Comparison of ENCODE assay signal across 21 mouse cellular contexts in the genomic region with DNA sequence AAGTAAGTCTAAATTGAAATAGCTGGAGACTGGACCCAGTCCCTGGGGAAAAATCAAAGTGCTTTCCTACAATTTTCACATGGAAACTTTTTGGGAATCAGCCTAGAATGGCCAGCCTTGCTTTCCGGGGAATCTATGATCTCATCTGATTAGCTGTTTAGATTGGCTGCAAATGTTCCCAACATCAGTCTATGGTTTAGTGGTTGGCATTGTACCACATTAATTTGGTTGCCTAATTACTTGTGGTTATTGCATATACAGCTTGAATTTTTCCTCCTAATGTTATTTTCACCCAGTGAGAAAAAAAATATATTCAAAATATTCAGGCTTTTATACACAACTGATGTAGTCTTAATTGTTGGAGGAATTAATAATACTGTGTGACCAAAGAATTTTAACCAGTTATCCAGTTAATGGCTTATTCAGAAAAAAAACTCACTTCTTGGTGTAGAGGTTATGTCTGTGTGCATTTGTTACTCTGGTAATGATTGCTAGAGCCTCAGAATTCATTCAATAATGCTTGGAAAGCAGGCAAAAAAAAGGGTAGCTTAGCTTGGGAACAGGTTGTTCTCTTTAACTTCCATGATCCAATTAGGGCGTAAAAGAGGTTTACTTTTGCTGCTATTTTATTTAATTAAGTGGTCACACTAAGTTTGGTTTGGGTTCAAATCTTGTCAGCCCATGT.
DNase-seq lines count a peak whose midpoint lies in the region; ATAC-seq and TF ChIP-seq lines count a peak whose summit lies in the region.
"Had no signal": no experiment of that assay in that cellular context is flagged by ENCODE, and none has a peak within 500 bp of the region (broad histone marks: within the 10 kb centered on the region; RNA-seq: fewer than 3 reads in every experiment).

No protein-coding gene starts in this region.

- no peak overlapping the region for H3K4me2 ChIP-seq in forebrain, embryonic 14.5 days (ENCODE audit: low read length)
- no peak overlapping the region for H3K4me2 ChIP-seq in forebrain, embryonic 11.5 days (ENCODE audit: low read depth, low read length, severe bottlenecking)
- H3K4me2 ChIP-seq in hindbrain, postnatal 0 days (ENCODE audit: low read depth, low read length) = no peak overlapping the region
- H3K4me2 ChIP-seq in lung, postnatal 0 days (replicated peaks; ENCODE audit: low read depth, low read length) = no peak overlapping the region
- no peak overlapping the region for H3K4me2 ChIP-seq in myocyte (ENCODE audit: low read depth)
- H3K4me2 ChIP-seq: heart, embryonic 12.5 days; limb, embryonic 12.5 days; liver, embryonic 12.5 days had no signal

- TF ChIP-seq POLR2A in myocyte (IDR thresholded peaks at IDR 0.05; ENCODE audit: insufficient read length, low read depth) = no peak

- no peak overlapping the region for H3ac ChIP-seq in myocyte (ENCODE audit: control insufficient read depth, insufficient read length)

- TF ChIP-seq EP300 in lung, postnatal 0 days (IDR thresholded peaks at IDR 0.05) = no peak

- H3K79me2 ChIP-seq in myocyte (ENCODE audit: control insufficient read depth, insufficient read depth) = no peaks in the 10 kb centered on the region

- H3K27ac ChIP-seq in forebrain, embryonic 14.5 days (ENCODE audit: low read depth, low read length) = no peak overlapping the region
- H3K27ac ChIP-seq in forebrain, embryonic 11.5 days (ENCODE audit: low read depth, low read length) = no peak overlapping the region
- no peak overlapping the region for H3K27ac ChIP-seq in hindbrain, postnatal 0 days
- H3K27ac ChIP-seq in hindbrain, embryonic 10.5 days = no peak overlapping the region
- H3K27ac ChIP-seq in lung, postnatal 0 days (ENCODE audit: low read length) = no peak overlapping the region
- H3K27ac ChIP-seq: limb, embryonic 12.5 days; liver, embryonic 12.5 days; midbrain, embryonic 10.5 days; stomach, postnatal 0 days had no signal

- 35% methylated on average over 2 of the region's 2 CpGs for WGBS in forebrain, embryonic 14.5 days
- WGBS in forebrain, embryonic 11.5 days = 71% methylated on average over 2 of the region's 2 CpGs
- WGBS in hindbrain, postnatal 0 days = 69% methylated on average over 2 of the region's 2 CpGs
- 85% methylated on average over 2 of the region's 2 CpGs for WGBS in hindbrain, embryonic 10.5 days
- 65% methylated on average over 2 of the region's 2 CpGs for WGBS in lung, postnatal 0 days

- no peak overlapping the region for H3K9ac ChIP-seq in forebrain, embryonic 14.5 days (ENCODE audit: low read length)
- no peak overlapping the region for H3K9ac ChIP-seq in forebrain, embryonic 11.5 days (ENCODE audit: low read length)
- no peak overlapping the region for H3K9ac ChIP-seq in hindbrain, postnatal 0 days (replicated peaks; ENCODE audit: low read length)
- H3K9ac ChIP-seq in lung, postnatal 0 days (replicated peaks; ENCODE audit: low read depth) = no peak overlapping the region
- H3K9ac ChIP-seq: heart, embryonic 12.5 days; limb, embryonic 12.5 days; liver, embryonic 12.5 days had no signal

- no peaks in the 10 kb centered on the region for H3K4me1 ChIP-seq in forebrain, embryonic 14.5 days (ENCODE audit: control insufficient read depth, insufficient read depth, low read length)
- no peaks in the 10 kb centered on the region for H3K4me1 ChIP-seq in forebrain, embryonic 11.5 days (replicated peaks; ENCODE audit: control insufficient read depth, insufficient read depth, low read length)
- H3K4me1 ChIP-seq in hindbrain, postnatal 0 days (ENCODE audit: insufficient read depth, low read length) = no peaks in the 10 kb centered on the region
- no peaks in the 10 kb centered on the region for H3K4me1 ChIP-seq in hindbrain, embryonic 10.5 days (replicated peaks)
- no peaks in the 10 kb centered on the region for H3K4me1 ChIP-seq in lung, postnatal 0 days (ENCODE audit: insufficient read depth, low read depth, low read length)
- H3K4me1 ChIP-seq: heart, embryonic 12.5 days; limb, embryonic 12.5 days; liver, embryonic 12.5 days; midbrain, embryonic 10.5 days had no signal

- DNase-seq in forebrain, embryonic 14.5 days (ENCODE audit: low spot score) = peak; percentile 70
- no peak for DNase-seq in forebrain, embryonic 11.5 days (ENCODE audit: low spot score)
- DNase-seq in hindbrain, postnatal 0 days (ENCODE audit: low spot score) = peak; percentile 9
- DNase-seq in hindbrain, embryonic 10.5 days (ENCODE audit: low spot score) = no peak
- DNase-seq in lung, postnatal 0 days (ENCODE audit: low spot score) = peak; percentile 6
- DNase-seq in lung, adult 18-20 months = no peak
- no peak for DNase-seq in heart, adult 18-20 months
- DNase-seq: cerebellum, adult 18-20 months; cerebellum, postnatal 36 days; heart, postnatal 10 days; kidney, adult 11 months; lung, adult 2 months; thymus, adult 2 months; thymus, postnatal 4 days had no signal

- no peak overlapping the region for H3K4me3 ChIP-seq in forebrain, embryonic 14.5 days (ENCODE audit: low read depth, low read length)
- H3K4me3 ChIP-seq in forebrain, embryonic 11.5 days (ENCODE audit: low read depth, low read length) = no peak overlapping the region
- H3K4me3 ChIP-seq in hindbrain, postnatal 0 days (ENCODE audit: low read length) = no peak overlapping the region
- H3K4me3 ChIP-seq in hindbrain, embryonic 10.5 days = no peak overlapping the region
- H3K4me3 ChIP-seq in lung, postnatal 0 days (ENCODE audit: low read depth, low read length) = no peak overlapping the region
- H3K4me3 ChIP-seq in myocyte = no peak overlapping the region
- H3K4me3 ChIP-seq: heart, embryonic 12.5 days; limb, embryonic 12.5 days; liver, embryonic 12.5 days; midbrain, embryonic 10.5 days had no signal

- ATAC-seq in forebrain, embryonic 14.5 days = peak; percentile 71
- no peak for ATAC-seq in forebrain, embryonic 11.5 days (replicated peaks; ENCODE audit: low FRiP score)
- ATAC-seq in hindbrain, postnatal 0 days = no peak
- ATAC-seq in lung, postnatal 0 days = no peak
- ATAC-seq: liver, embryonic 12.5 days; Patski had no signal

- H3K36me3 ChIP-seq in forebrain, embryonic 14.5 days (ENCODE audit: control insufficient read depth, insufficient read depth, low read length) = no peaks in the 10 kb centered on the region
- no peaks in the 10 kb centered on the region for H3K36me3 ChIP-seq in forebrain, embryonic 11.5 days (ENCODE audit: control insufficient read depth, insufficient read depth, low read length)
- H3K36me3 ChIP-seq in hindbrain, postnatal 0 days (ENCODE audit: insufficient read depth, low read length) = no peaks in the 10 kb centered on the region
- no peaks in the 10 kb centered on the region for H3K36me3 ChIP-seq in hindbrain, embryonic 10.5 days
- H3K36me3 ChIP-seq in lung, postnatal 0 days (ENCODE audit: insufficient read depth, low read length) = no peaks in the 10 kb centered on the region
- no peaks in the 10 kb centered on the region for H3K36me3 ChIP-seq in myocyte (ENCODE audit: control insufficient read depth, insufficient read depth)
- H3K36me3 ChIP-seq: heart, embryonic 12.5 days; limb, embryonic 12.5 days; liver, embryonic 12.5 days; midbrain, embryonic 10.5 days had no signal

- no peak for TF ChIP-seq CTCF in hindbrain, postnatal 0 days (IDR thresholded peaks at IDR 0.05; ENCODE audit: low read depth)
- no peak for TF ChIP-seq CTCF in lung, postnatal 0 days (IDR thresholded peaks at IDR 0.05)

- no peaks in the 10 kb centered on the region for H3K9me3 ChIP-seq in forebrain, embryonic 14.5 days (replicated peaks; ENCODE audit: control insufficient read depth, low read length)
- no peaks in the 10 kb centered on the region for H3K9me3 ChIP-seq in forebrain, embryonic 11.5 days (ENCODE audit: control insufficient read depth, low read length)
- no peaks in the 10 kb centered on the region for H3K9me3 ChIP-seq in hindbrain, postnatal 0 days (ENCODE audit: low read length)
- H3K9me3 ChIP-seq in hindbrain, embryonic 10.5 days = no peaks in the 10 kb centered on the region
- no peaks in the 10 kb centered on the region for H3K9me3 ChIP-seq in lung, postnatal 0 days (ENCODE audit: low read length)
- H3K9me3 ChIP-seq: heart, embryonic 12.5 days; limb, embryonic 12.5 days; liver, embryonic 12.5 days; midbrain, embryonic 10.5 days had no signal

- no peaks in the 10 kb centered on the region for H3K27me3 ChIP-seq in forebrain, embryonic 14.5 days (replicated peaks; ENCODE audit: control insufficient read depth, insufficient read depth, low read length)
- H3K27me3 ChIP-seq in forebrain, embryonic 11.5 days (ENCODE audit: control insufficient read depth, insufficient read depth, low read length) = no peaks in the 10 kb centered on the region
- H3K27me3 ChIP-seq in hindbrain, postnatal 0 days (ENCODE audit: insufficient read depth, low read length) = no peaks in the 10 kb centered on the region
- no peaks in the 10 kb centered on the region for H3K27me3 ChIP-seq in hindbrain, embryonic 10.5 days (ENCODE audit: insufficient read depth, poor library complexity, severe bottlenecking)
- no peaks in the 10 kb centered on the region for H3K27me3 ChIP-seq in lung, postnatal 0 days (replicated peaks; ENCODE audit: insufficient read depth, low read length)
- no peaks in the 10 kb centered on the region for H3K27me3 ChIP-seq in myocyte (ENCODE audit: control insufficient read depth, insufficient read depth, insufficient read length)
- H3K27me3 ChIP-seq: heart, embryonic 12.5 days; limb, embryonic 12.5 days; liver, embryonic 12.5 days; Patski had no signal

TF ChIP-seq in myocyte, 11 proteins besides CTCF, POLR2A, EP300 and RAD21:
- TF ChIP-seq MYOG (IDR thresholded peaks at IDR 0.05; ENCODE audit: control insufficient read depth in 1 of 3, insufficient read depth in 1 of 3, insufficient read length in 2 of 3, low read depth in 2 of 3) = no peak
- TF ChIP-seq CEBPB (IDR thresholded peaks at IDR 0.05; ENCODE audit: insufficient read depth, poor library complexity, severe bottlenecking) = peak; percentile 71; the same call in 1 of the 2 replicates
- TF ChIP-seq E2F4 (IDR thresholded peaks at IDR 0.05; ENCODE audit: insufficient read depth) = no peak
TF ChIP-seq in myocyte: peak in this region for 1.

Comparison
In these comparisons a context has a peak if more than half of its experiments do, and no peak if none do; other contexts are left out.
1. DNase-seq: peak in forebrain, embryonic 14.5 days (single experiment), hindbrain, postnatal 0 days (single experiment) and lung, postnatal 0 days (single experiment); none in forebrain, embryonic 11.5 days (single experiment), hindbrain, embryonic 10.5 days (single experiment), lung, adult 18-20 months (0 of 2) and heart, adult 18-20 months (0 of 2).